Mouse (Mus musculus) C2C12 (cell line): ENCODE measurements around the gene Obscn. TPM values are rescaled to one million over a fixed set of nuclear protein-coding genes. Genes with fewer than 3 reads are reported as not detected.

ENCODE experiments used
- H3K27me3 ChIP-seq: one replicate; pipeline ENCODE4 v1.6.1; 2011; ENCODE audit not compliant: control insufficient read depth, insufficient read depth, insufficient read length
- H3K36me3 ChIP-seq: one replicate; pipeline ENCODE4 v1.6.1; 2011; ENCODE audit not compliant: control insufficient read depth, insufficient read depth
- H3K4me3 ChIP-seq: one replicate; pipeline ENCODE4 v1.5.1; 2011; ENCODE audit warnings: mild to moderate bottlenecking, control low read depth; ENCODE audit not compliant: poor library complexity, insufficient read depth, severe bottlenecking
- H3K79me2 ChIP-seq: one replicate; pipeline ENCODE4 v1.6.1; 2011; ENCODE audit not compliant: control insufficient read depth, insufficient read depth
- H3K79me3 ChIP-seq: one replicate; pipeline ENCODE4 v1.6.1; 2011; ENCODE audit warnings: low read depth, control low read depth
- H3ac ChIP-seq: one replicate; pipeline ENCODE3; 2011; ENCODE audit warnings: low read depth; ENCODE audit not compliant: control insufficient read depth, insufficient read length
- CEBPB ChIP-seq: IDR thresholded peaks from one replicate; pipeline ENCODE4 v1.6.1; 2011; ENCODE audit warnings: low read depth, mild to moderate bottlenecking, control low read depth, moderate library complexity
- CTCF ChIP-seq: IDR thresholded peaks from one replicate; pipeline ENCODE4 v1.5.1; 2011; ENCODE audit not compliant: control insufficient read depth, insufficient read depth, insufficient read length
- FOSL1 ChIP-seq: IDR thresholded peaks from one replicate; pipeline ENCODE4 v1.8.0; 2011; ENCODE audit warnings: mild to moderate bottlenecking, low read length; ENCODE audit not compliant: poor library complexity, insufficient read depth, severe bottlenecking
- MAX ChIP-seq: IDR thresholded peaks from one replicate; pipeline ENCODE4 v1.6.1; 2011; ENCODE audit warnings: mild to moderate bottlenecking, control low read depth
- MYOD1 ChIP-seq: IDR thresholded peaks from one replicate; pipeline ENCODE4 v1.6.1; 2011; ENCODE audit warnings: low read depth; ENCODE audit not compliant: control insufficient read depth, insufficient read length
- MYOG ChIP-seq: IDR thresholded peaks from one replicate; pipeline ENCODE4 v1.6.1; 2011; ENCODE audit not compliant: control insufficient read depth, insufficient read length; ENCODE audit errors: extremely low read depth
- USF1 ChIP-seq: IDR thresholded peaks from one replicate; pipeline ENCODE4 v1.6.1; 2011; ENCODE audit warnings: low read depth, mild to moderate bottlenecking, control low read depth, moderate library complexity
- polyA plus RNA-seq: library from polyadenylated mRNA; unstranded; fragments of >200 nt; fragmentation: generic; extraction: Trizol; gene quantifications from one replicate; pipeline ENCODE4 v1.2.1, GENCODE M21; 2012; ENCODE audit warnings: missing spikeins

The Obscn gene
- polyA plus RNA-seq, 1 experiment, result 0.02 TPM

DNA sequence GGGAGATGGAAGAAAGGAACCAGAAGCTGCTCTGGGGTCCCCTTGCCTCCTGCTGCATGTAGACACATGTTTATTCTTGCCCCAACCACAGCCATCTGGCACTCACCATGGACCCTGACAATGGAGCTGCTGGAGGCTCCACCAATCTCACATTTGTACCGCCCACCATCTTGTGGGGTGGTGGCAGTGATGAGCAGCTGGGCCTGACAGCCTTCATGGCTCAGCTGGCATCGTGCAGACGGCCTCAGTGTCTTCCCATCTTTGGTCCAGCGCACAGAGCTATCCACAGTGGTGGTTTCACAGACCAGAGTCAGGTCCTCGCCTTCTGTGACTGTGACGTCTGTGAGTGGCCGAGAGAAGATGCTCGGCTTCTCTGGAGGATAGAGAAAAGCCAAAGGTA lies 67.3 kb downstream of the Obscn start:
- H3K79me2 ChIP-seq, result no peaks in the 10 kb centered on the region
- H3K79me3 ChIP-seq, result no peaks in the 10 kb centered on the region
- TF ChIP-seq FOSL1 (no peak), CEBPB (no peak), MYOD1 (no peak), MAX (no peak), MYOG (no peak), USF1 (no peak), CTCF (no peak)
- peaks cover 77% of the 10 kb centered on the region for H3K27me3 ChIP-seq
- H3K4me3 ChIP-seq, result no peak overlapping the region
- no peak overlapping the region for H3ac ChIP-seq
- no peaks in the 10 kb centered on the region for H3K36me3 ChIP-seq

- peaks cover 79% of the 10 kb centered on the region for H3K27me3 ChIP-seq
- no peak for TF ChIP-seq MYOG
- no peak for TF ChIP-seq FOSL1
- TF ChIP-seq CEBPB, result no peak
- no peak overlapping the region for H3K4me3 ChIP-seq
- no peak overlapping the region for H3ac ChIP-seq
- H3K79me2 ChIP-seq, result no peaks in the 10 kb centered on the region
- no peaks in the 10 kb centered on the region for H3K79me3 ChIP-seq
- H3K36me3 ChIP-seq, result no peaks in the 10 kb centered on the region
Observed at GRCm38 (mm10) chr11:59068433-59068832, 67.8 kb downstream of the Obscn start.

DNA sequence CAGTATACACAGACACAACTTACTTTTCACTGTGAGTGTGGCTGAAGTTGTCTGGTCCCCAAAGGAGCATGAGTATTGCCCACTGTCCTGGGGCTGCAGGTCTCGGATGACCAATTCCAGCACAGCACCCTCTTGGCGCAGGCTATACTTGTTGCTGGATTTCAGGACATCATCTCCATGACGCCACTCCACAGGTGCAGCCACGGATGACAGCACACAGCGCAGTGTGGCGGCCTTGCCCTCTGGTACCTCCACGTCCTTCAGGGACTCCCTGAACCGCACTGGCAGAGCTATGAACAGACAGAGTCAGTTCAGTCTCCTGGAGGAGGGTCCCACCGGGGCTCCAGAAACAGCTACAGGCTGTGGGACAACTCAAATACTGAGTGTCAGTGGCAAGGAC lies 68.3 kb downstream of the Obscn start:
- no peaks in the 10 kb centered on the region for H3K36me3 ChIP-seq
- no peaks in the 10 kb centered on the region for H3K79me2 ChIP-seq
- H3K79me3 ChIP-seq, result no peaks in the 10 kb centered on the region
- H3K27me3 ChIP-seq, result peaks cover 77% of the 10 kb centered on the region
- no peak for TF ChIP-seq USF1
- no peak for TF ChIP-seq MAX
- TF ChIP-seq FOSL1, result no peak
- no peak for TF ChIP-seq MYOD1
- TF ChIP-seq MYOG, result no peak
- TF ChIP-seq CTCF, result no peak
- TF ChIP-seq CEBPB, result no peak
- no peak overlapping the region for H3K4me3 ChIP-seq
- no peak overlapping the region for H3ac ChIP-seq

GRCm38 (mm10) chr11:59058025-59058424 lies 78.2 kb downstream of the Obscn start:
- Histone ChIP-seq H3K79me2 (no peaks in the 10 kb centered on the region), H3K79me3 (no peaks in the 10 kb centered on the region), H3K4me3 (no peak overlapping the region), H3K27me3 (peaks cover 22% of the 10 kb centered on the region), H3K36me3 (no peaks in the 10 kb centered on the region), H3ac (no peak overlapping the region)
- TF ChIP-seq FOSL1, result no peak
- TF ChIP-seq CEBPB, result no peak
- TF ChIP-seq USF1, result no peak
- no peak for TF ChIP-seq MYOD1
- no peak for TF ChIP-seq MYOG
- no peak for TF ChIP-seq MAX
- no peak for TF ChIP-seq CTCF

- Histone ChIP-seq H3K79me3 (no peaks in the 10 kb centered on the region), H3K4me3 (no peak overlapping the region), H3ac (no peak overlapping the region), H3K79me2 (no peaks in the 10 kb centered on the region), H3K27me3 (peaks cover 58% of the 10 kb centered on the region), H3K36me3 (no peaks in the 10 kb centered on the region)
- TF ChIP-seq MAX (no peak), MYOD1 (no peak)
Observed at GRCm38 (mm10) chr11:59051031-59051430, 85.2 kb downstream of the Obscn start.

GRCm38 (mm10) chr11:59044703-59045330 lies 91.4 kb downstream of the Obscn start:
- no peak overlapping the region for H3ac ChIP-seq
- TF ChIP-seq FOSL1 (no peak), USF1 (no peak), CTCF (no peak), MAX (no peak), CEBPB (no peak), MYOD1 (no peak), MYOG (no peak)
- no peaks in the 10 kb centered on the region for H3K36me3 ChIP-seq
- no peaks in the 10 kb centered on the region for H3K79me3 ChIP-seq
- H3K4me3 ChIP-seq, result no peak overlapping the region
- peaks cover 78% of the 10 kb centered on the region for H3K27me3 ChIP-seq
- no peaks in the 10 kb centered on the region for H3K79me2 ChIP-seq
